Mouse (Mus musculus) lung, postnatal 0 days (tissue): ENCODE measurements at regions not wholly inside any gene's neighbourhood (a gene's known extent, or its start where the extent isn't known, plus 50 kb on each side); places are given as distances from the start of the nearest gene placed in this dataset.

Experiments
- CTCF ChIP-seq: IDR thresholded peaks from 2 replicates; pipeline ENCODE4 v1.5.1; 2016; ENCODE audit warnings: antibody characterized with exemption, mild to moderate bottlenecking
- EP300 ChIP-seq: IDR thresholded peaks from 2 replicates; pipeline ENCODE4 v1.6.1; 2016; ENCODE audit warnings: antibody characterized with exemption, mild to moderate bottlenecking, control low read depth

DNA sequence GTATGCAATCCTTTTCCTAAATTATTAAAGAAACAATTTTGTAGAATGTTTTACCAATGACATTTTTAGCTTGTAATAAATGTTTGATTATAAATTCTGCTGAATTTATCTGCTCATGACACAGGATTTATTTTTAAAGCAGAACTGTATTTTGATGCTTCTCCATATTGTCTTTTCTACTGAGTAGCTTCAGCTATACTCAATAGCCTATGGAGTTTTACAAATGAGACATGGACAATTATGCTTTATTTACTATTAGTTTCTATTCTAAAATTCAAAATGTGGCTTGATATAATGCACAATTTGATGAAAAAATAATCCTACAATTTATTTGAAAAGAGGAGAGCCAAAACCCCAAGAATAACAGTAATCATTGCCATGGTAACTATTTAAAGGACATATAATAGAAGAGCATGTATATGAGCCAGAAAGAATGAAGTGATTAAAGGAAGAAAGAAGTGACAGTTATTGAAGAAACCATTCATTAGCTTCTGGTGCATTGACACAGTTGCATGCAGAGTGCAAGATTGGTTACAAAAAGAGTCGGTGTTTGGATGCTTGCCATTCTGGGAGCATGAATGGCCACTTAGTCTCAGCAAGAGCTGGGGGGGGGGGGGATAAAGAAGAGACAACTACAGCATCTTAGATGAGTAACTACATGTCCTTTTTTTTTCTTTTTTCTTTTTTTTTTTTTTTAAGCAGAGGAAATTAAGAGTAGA lies 250.8 kb upstream of the Cadm2 start:
- TF ChIP-seq EP300 (no peak), CTCF (no peak)
